Mouse (Mus musculus): ENCODE data around the gene Kmt5b. TPM values are rescaled to one million over a fixed set of nuclear protein-coding genes. Genes with fewer than 3 reads are reported as not detected.

Gene Kmt5b
- polyA plus RNA-seq, 1 experiment from 2014 or later: 25.3 TPM

- no peak overlapping the region for H3K4me3 ChIP-seq (ENCODE audit: low read depth, low read length)
- DNase-seq (ENCODE audit: low spot score) (no peak), ATAC-seq (ENCODE audit: insufficient number of reproducible peaks, low FRiP score, low TSS enrichment, low read depth) (no peak)
- 82% methylated on average over 7 of the region's 7 CpGs for WGBS
- H3K9ac ChIP-seq (ENCODE audit: low read length): no peak overlapping the region
- no peaks in the 10 kb centered on the region for H3K27me3 ChIP-seq (ENCODE audit: control insufficient read depth, insufficient read depth, low read length)
- H3K27ac ChIP-seq (replicated peaks; ENCODE audit: low read depth, low read length): no peak overlapping the region
- no peaks in the 10 kb centered on the region for H3K36me3 ChIP-seq (ENCODE audit: control insufficient read depth, insufficient read depth, low read length)
- H3K4me1 ChIP-seq (ENCODE audit: control insufficient read depth, insufficient read depth, low read length): no peaks in the 10 kb centered on the region
- H3K4me2 ChIP-seq (ENCODE audit: low read depth, severe bottlenecking): no peak overlapping the region
- H3K9me3 ChIP-seq (ENCODE audit: control insufficient read depth, low read length): no peaks in the 10 kb centered on the region
Measured at GRCm38 (mm10) chr19:3730781-3731646, 36.2 kb upstream of the Kmt5b start.

GRCm38 (mm10) chr19:3736001-3736400, 31.2 kb upstream of the Kmt5b start:
- Histone ChIP-seq H3K27ac (replicated peaks; ENCODE audit: low read depth, low read length) (no peak overlapping the region), H3K9ac (ENCODE audit: low read length) (no peak overlapping the region), H3K4me3 (ENCODE audit: low read depth, low read length) (no peak overlapping the region), H3K36me3 (ENCODE audit: control insufficient read depth, insufficient read depth, low read length) (no peaks in the 10 kb centered on the region), H3K4me2 (ENCODE audit: low read depth, severe bottlenecking) (no peak overlapping the region), H3K9me3 (ENCODE audit: control insufficient read depth, low read length) (no peaks in the 10 kb centered on the region), H3K4me1 (ENCODE audit: control insufficient read depth, insufficient read depth, low read length) (no peaks in the 10 kb centered on the region), H3K27me3 (ENCODE audit: control insufficient read depth, insufficient read depth, low read length) (no peaks in the 10 kb centered on the region)
- DNase-seq (ENCODE audit: low spot score) (no peak), ATAC-seq (ENCODE audit: insufficient number of reproducible peaks, low FRiP score, low TSS enrichment, low read depth) (no peak)
- 88% methylated on average over 3 of the region's 3 CpGs for WGBS

GRCm38 (mm10) chr19:3739650-3740049, 27.6 kb upstream of the Kmt5b start:
- 91% methylated on average over 7 of the region's 7 CpGs for WGBS
- Histone ChIP-seq H3K27ac (replicated peaks; ENCODE audit: low read depth, low read length) (no peak overlapping the region), H3K9me3 (ENCODE audit: control insufficient read depth, low read length) (no peaks in the 10 kb centered on the region), H3K4me3 (ENCODE audit: low read depth, low read length) (no peak overlapping the region), H3K36me3 (ENCODE audit: control insufficient read depth, insufficient read depth, low read length) (no peaks in the 10 kb centered on the region), H3K27me3 (ENCODE audit: control insufficient read depth, insufficient read depth, low read length) (no peaks in the 10 kb centered on the region), H3K9ac (ENCODE audit: low read length) (no peak overlapping the region), H3K4me2 (ENCODE audit: low read depth, severe bottlenecking) (no peak overlapping the region), H3K4me1 (ENCODE audit: control insufficient read depth, insufficient read depth, low read length) (no peaks in the 10 kb centered on the region)
- ATAC-seq (ENCODE audit: insufficient number of reproducible peaks, low FRiP score, low TSS enrichment, low read depth) (no peak), DNase-seq (ENCODE audit: low spot score) (no peak)

GRCm38 (mm10) chr19:3742716-3743115, 24.5 kb upstream of the Kmt5b start:
- ATAC-seq (ENCODE audit: insufficient number of reproducible peaks, low FRiP score, low TSS enrichment, low read depth) (no peak), DNase-seq (ENCODE audit: low spot score) (no peak)
- Histone ChIP-seq H3K4me1 (ENCODE audit: control insufficient read depth, insufficient read depth, low read length) (no peaks in the 10 kb centered on the region), H3K9ac (ENCODE audit: low read length) (no peak overlapping the region), H3K27ac (replicated peaks; ENCODE audit: low read depth, low read length) (no peak overlapping the region), H3K9me3 (ENCODE audit: control insufficient read depth, low read length) (no peaks in the 10 kb centered on the region), H3K4me2 (ENCODE audit: low read depth, severe bottlenecking) (no peak overlapping the region), H3K36me3 (ENCODE audit: control insufficient read depth, insufficient read depth, low read length) (no peaks in the 10 kb centered on the region), H3K4me3 (ENCODE audit: low read depth, low read length) (no peak overlapping the region), H3K27me3 (ENCODE audit: control insufficient read depth, insufficient read depth, low read length) (no peaks in the 10 kb centered on the region)
- 57% methylated on average over 4 of the region's 4 CpGs for WGBS

- no peaks in the 10 kb centered on the region for H3K27me3 ChIP-seq (ENCODE audit: control insufficient read depth, insufficient read depth, low read length)
- H3K36me3 ChIP-seq (ENCODE audit: control insufficient read depth, insufficient read depth, low read length): no peaks in the 10 kb centered on the region
- WGBS: 93% methylated on average over 7 of the region's 7 CpGs
- no peak overlapping the region for H3K27ac ChIP-seq (replicated peaks; ENCODE audit: low read depth, low read length)
- DNase-seq (ENCODE audit: low spot score): no peak
- peak overlapping the region; percentile 72 for H3K4me2 ChIP-seq (ENCODE audit: low read depth, severe bottlenecking)
- H3K9me3 ChIP-seq (ENCODE audit: control insufficient read depth, low read length): peaks cover under 1% of the 10 kb centered on the region; the same call in 1 of the 2 replicates
- no peak overlapping the region for H3K4me3 ChIP-seq (ENCODE audit: low read depth, low read length)
- ATAC-seq (ENCODE audit: insufficient number of reproducible peaks, low FRiP score, low TSS enrichment, low read depth): no peak
- H3K4me1 ChIP-seq (ENCODE audit: control insufficient read depth, insufficient read depth, low read length): no peaks in the 10 kb centered on the region
- H3K9ac ChIP-seq (ENCODE audit: low read length): no peak overlapping the region
Measured at GRCm38 (mm10) chr19:3743362-3743761, 23.9 kb upstream of the Kmt5b start.

GRCm38 (mm10) chr19:3743851-3744512, 23.2 kb upstream of the Kmt5b start:
- Histone ChIP-seq H3K9ac (ENCODE audit: low read length) (peak overlapping the region; percentile 77), H3K27me3 (ENCODE audit: control insufficient read depth, insufficient read depth, low read length) (no peaks in the 10 kb centered on the region), H3K36me3 (ENCODE audit: control insufficient read depth, insufficient read depth, low read length) (no peaks in the 10 kb centered on the region), H3K27ac (replicated peaks; ENCODE audit: low read depth, low read length) (peak overlapping the region; percentile 58; the same call in 1 of the 2 replicates), H3K4me1 (ENCODE audit: control insufficient read depth, insufficient read depth, low read length) (no peaks in the 10 kb centered on the region), H3K9me3 (ENCODE audit: control insufficient read depth, low read length) (peaks cover 2% of the 10 kb centered on the region; the same call in 1 of the 2 replicates), H3K4me3 (ENCODE audit: low read depth, low read length) (peak overlapping the region; percentile 40), H3K4me2 (ENCODE audit: low read depth, severe bottlenecking) (peak overlapping the region; percentile 72)
- peak; percentile 78 for DNase-seq (ENCODE audit: low spot score)
- WGBS: 10% methylated on average over 13 of the region's 13 CpGs
- peak; percentile 44 for ATAC-seq (ENCODE audit: insufficient number of reproducible peaks, low FRiP score, low TSS enrichment, low read depth)

- no peaks in the 10 kb centered on the region for H3K36me3 ChIP-seq (ENCODE audit: control insufficient read depth, insufficient read depth, low read length)
- peaks cover 2% of the 10 kb centered on the region; the same call in 1 of the 2 replicates for H3K9me3 ChIP-seq (ENCODE audit: control insufficient read depth, low read length)
- no peaks in the 10 kb centered on the region for H3K27me3 ChIP-seq (ENCODE audit: control insufficient read depth, insufficient read depth, low read length)
- H3K4me3 ChIP-seq (ENCODE audit: low read depth, low read length): no peak overlapping the region
- no peaks in the 10 kb centered on the region for H3K4me1 ChIP-seq (ENCODE audit: control insufficient read depth, insufficient read depth, low read length)
- H3K9ac ChIP-seq (ENCODE audit: low read length): no peak overlapping the region
- 52% methylated on average over 8 of the region's 8 CpGs for whole genome bisulfite sequencing
- DNase-seq (ENCODE audit: low spot score) (no peak), ATAC-seq (ENCODE audit: insufficient number of reproducible peaks, low FRiP score, low TSS enrichment, low read depth) (no peak)
- H3K27ac ChIP-seq (replicated peaks; ENCODE audit: low read depth, low read length): no peak overlapping the region
- H3K4me2 ChIP-seq (ENCODE audit: low read depth, severe bottlenecking): no peak overlapping the region
Measured at GRCm38 (mm10) chr19:3752621-3753239, 14.5 kb upstream of the Kmt5b start.

- 78% methylated on average over 1 of the region's 1 CpGs for WGBS
- H3K9ac ChIP-seq (ENCODE audit: low read length): no peak overlapping the region
- ATAC-seq (ENCODE audit: insufficient number of reproducible peaks, low FRiP score, low TSS enrichment, low read depth) (no peak), DNase-seq (ENCODE audit: low spot score) (no peak)
- H3K36me3 ChIP-seq (ENCODE audit: control insufficient read depth, insufficient read depth, low read length): no peaks in the 10 kb centered on the region
- no peaks in the 10 kb centered on the region for H3K4me1 ChIP-seq (ENCODE audit: control insufficient read depth, insufficient read depth, low read length)
- H3K4me2 ChIP-seq (ENCODE audit: low read depth, severe bottlenecking): no peak overlapping the region
- H3K9me3 ChIP-seq (ENCODE audit: control insufficient read depth, low read length): peaks cover 2% of the 10 kb centered on the region; the same call in 1 of the 2 replicates
- no peak overlapping the region for H3K4me3 ChIP-seq (ENCODE audit: low read depth, low read length)
- no peaks in the 10 kb centered on the region for H3K27me3 ChIP-seq (ENCODE audit: control insufficient read depth, insufficient read depth, low read length)
- H3K27ac ChIP-seq (replicated peaks; ENCODE audit: low read depth, low read length): no peak overlapping the region
Measured at GRCm38 (mm10) chr19:3753240-3753633, 14.0 kb upstream of the Kmt5b start.

Measured in limb, embryonic 11.5 days (tissue).